Mouse (Mus musculus) cerebellum, adult 2 months (tissue): Measurements from ENCODE around the gene Erp29. TPM values are rescaled to one million over a fixed set of nuclear protein-coding genes. Genes with fewer than 3 reads are reported as not detected.
A peak's percentile ranks its signal among the peaks of the same experiment; 100 is the strongest.

Experiments
- DNase-seq, 2 experiments: peaks; one replicate each; pipeline ENCODE4 v3.0.0; 2021
- H3K27ac ChIP-seq: fragments of 200-500 bp; 2 replicates; pipeline ENCODE4 v1.5.1; 2012; ENCODE audit warnings: low read length, control low read depth, inconsistent platforms; ENCODE audit not compliant: insufficient read depth
- H3K27me3 ChIP-seq: fragments of 200-500 bp; 2 replicates; pipeline ENCODE4 v1.6.1; 2012; ENCODE audit warnings: inconsistent platforms, mild to moderate bottlenecking, low read length, moderate library complexity; ENCODE audit not compliant: control insufficient read depth, insufficient read depth
- H3K4me1 ChIP-seq: fragments of 200-500 bp; 2 replicates; pipeline ENCODE4 v1.6.1; 2011; ENCODE audit warnings: low read length; ENCODE audit not compliant: control insufficient read depth, insufficient read depth
- H3K4me3 ChIP-seq: fragments of 200-500 bp; replicated peaks from 2 replicates; pipeline ENCODE3; 2011; ENCODE audit warnings: mild to moderate bottlenecking, low read depth, low read length, control low read depth; ENCODE audit not compliant: insufficient read depth
- CTCF ChIP-seq: fragments of 200-500 bp; IDR thresholded peaks from 2 replicates; pipeline ENCODE4 v1.5.1; 2011; ENCODE audit warnings: low read depth, mild to moderate bottlenecking, control low read depth, low read length, moderate library complexity, borderline replicate concordance; ENCODE audit not compliant: insufficient read depth
- POLR2A ChIP-seq: fragments of 200-500 bp; IDR thresholded peaks from 2 replicates; pipeline ENCODE4 v1.6.1; 2011; ENCODE audit warnings: low read length, control low read depth, borderline replicate concordance; ENCODE audit not compliant: insufficient read depth
- WGBS: fragments of 180-500 bp; shearing (Covaris S2); methylation state at CpG from one replicate; pipeline ENCODE4 v1.1.7; 2018; 5-methylcytosine and 5-hydroxymethylcytosine counted together
- polyA plus RNA-seq: library from polyadenylated mRNA; depleted of rRNA; stranded (reverse); fragments of >200 nt; gene quantifications from 2 replicates; pipeline ENCODE4 v1.2.3, GENCODE M21; 2012

The Erp29 gene
- polyA plus RNA-seq, 1 experiment: 145 TPM

DNA sequence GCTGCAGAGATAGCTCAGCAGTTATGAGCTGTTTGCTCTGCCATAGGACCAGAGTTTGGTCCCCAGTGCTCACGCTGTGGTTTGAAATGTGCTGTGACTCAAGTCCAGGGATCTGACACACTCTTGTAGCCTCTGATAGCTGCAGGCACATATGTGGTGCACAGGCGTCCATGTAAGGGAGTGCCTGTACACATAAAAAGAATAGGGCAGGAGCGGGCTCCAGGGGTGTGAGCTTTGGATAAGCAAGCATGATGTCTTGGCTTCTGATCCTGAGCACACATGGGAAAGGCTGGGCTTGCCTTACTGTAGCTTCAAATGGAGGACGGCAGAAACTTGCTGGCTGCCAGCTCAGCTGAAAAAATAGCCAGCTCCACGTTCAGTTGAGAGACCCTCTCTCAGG, 56.7 kb downstream of the Erp29 start:
- no peaks in the 10 kb centered on the region; the same call in 1 of the 2 replicates for H3K4me1 ChIP-seq
- TF ChIP-seq POLR2A (no peak), CTCF (no peak)
- H3K4me3 ChIP-seq: no peak overlapping the region
- no peak for DNase-seq
- WGBS: 80% methylated on average over 5 of the region's 5 CpGs
- H3K27me3 ChIP-seq: no peaks in the 10 kb centered on the region
- H3K27ac ChIP-seq: no peak overlapping the region

DNA sequence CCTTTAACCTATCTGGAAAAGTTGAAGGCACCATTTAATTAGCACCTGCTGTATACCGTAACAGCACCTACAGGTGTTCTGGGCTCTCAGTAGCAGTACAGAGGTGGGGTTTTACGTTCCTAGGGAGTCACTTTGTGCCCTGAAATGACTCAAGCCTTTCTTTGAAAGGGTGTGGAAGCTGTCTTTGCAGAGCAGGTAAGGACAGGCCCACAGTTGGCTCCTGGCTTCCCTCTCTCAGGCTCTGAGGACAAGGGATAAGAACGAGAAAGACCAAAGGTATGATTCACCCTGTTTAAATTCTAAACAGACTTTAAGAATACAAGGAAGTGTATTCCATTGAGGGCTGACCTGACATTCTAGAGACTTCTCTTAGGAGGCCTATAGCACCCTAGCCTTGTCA, 58.9 kb downstream of the Erp29 start:
- Histone ChIP-seq H3K27ac (no peak overlapping the region), H3K4me3 (no peak overlapping the region), H3K4me1 (no peaks in the 10 kb centered on the region), H3K27me3 (no peaks in the 10 kb centered on the region)
- WGBS: 77% methylated on average over 3 of the region's 3 CpGs
- no peak for DNase-seq
- TF ChIP-seq POLR2A: no peak
- TF ChIP-seq CTCF: no peak

GRCm38 (mm10) chr5:121392667-121393380, 59.5 kb downstream of the Erp29 start:
- WGBS: 50% methylated on average over 16 of the region's 16 CpGs
- no peak overlapping the region for H3K4me3 ChIP-seq
- no peak overlapping the region for H3K27ac ChIP-seq
- TF ChIP-seq CTCF (peak; percentile 50; the same call in 1 of the 2 replicates), POLR2A (no peak)
- no peaks in the 10 kb centered on the region for H3K27me3 ChIP-seq
- H3K4me1 ChIP-seq: no peaks in the 10 kb centered on the region
- DNase-seq: peak; percentile 51 to 60

DNA sequence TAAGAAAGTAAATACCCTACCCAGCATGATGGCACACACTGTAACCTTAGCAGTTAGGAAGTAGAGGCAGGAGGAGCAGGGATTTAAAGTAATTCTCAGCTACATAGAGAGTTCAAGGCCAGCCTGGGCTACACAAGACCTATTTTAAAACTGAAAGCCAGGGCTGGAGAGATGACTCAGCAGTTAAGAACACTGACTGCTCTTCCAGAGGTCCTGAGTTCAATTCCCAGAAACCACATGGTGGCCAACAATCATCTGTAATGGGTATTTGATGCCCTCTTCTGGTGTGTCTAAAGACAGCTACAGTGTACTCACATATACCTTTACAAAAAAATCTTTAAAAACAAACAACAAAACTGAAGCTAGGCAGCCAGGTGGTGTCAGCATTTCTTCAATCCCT, 62.6 kb downstream of the Erp29 start:
- DNase-seq: no peak
- Histone ChIP-seq H3K27me3 (no peaks in the 10 kb centered on the region), H3K4me3 (no peak overlapping the region), H3K4me1 (no peaks in the 10 kb centered on the region), H3K27ac (no peak overlapping the region)
- no peak for TF ChIP-seq CTCF
- no peak for TF ChIP-seq POLR2A

DNA sequence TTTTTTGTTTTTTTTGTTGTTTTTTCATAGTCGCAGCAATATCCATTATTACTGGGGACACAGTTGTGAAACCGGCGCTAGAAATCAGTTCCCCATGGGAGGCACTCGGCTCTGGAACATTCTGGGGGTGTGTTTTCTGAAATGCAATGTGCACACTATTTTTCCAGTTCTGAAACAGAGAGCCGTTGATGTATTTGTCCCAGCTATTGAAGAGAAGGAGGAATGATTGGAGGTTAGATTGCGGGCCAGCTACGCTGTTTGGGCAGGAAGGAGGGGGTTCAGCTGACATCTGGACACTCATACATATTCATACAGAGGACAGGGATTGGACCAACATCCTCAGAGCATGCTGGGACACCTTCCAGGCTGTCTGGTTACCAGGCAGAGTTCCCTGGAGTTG, 63.2 kb downstream of the Erp29 start:
- Histone ChIP-seq H3K27ac (no peak overlapping the region), H3K27me3 (no peaks in the 10 kb centered on the region), H3K4me3 (no peak overlapping the region), H3K4me1 (no peaks in the 10 kb centered on the region; the same call in 1 of the 2 replicates)
- no peak for DNase-seq
- WGBS: 43% methylated on average over 7 of the region's 7 CpGs
- TF ChIP-seq CTCF (no peak), POLR2A (no peak)

DNA sequence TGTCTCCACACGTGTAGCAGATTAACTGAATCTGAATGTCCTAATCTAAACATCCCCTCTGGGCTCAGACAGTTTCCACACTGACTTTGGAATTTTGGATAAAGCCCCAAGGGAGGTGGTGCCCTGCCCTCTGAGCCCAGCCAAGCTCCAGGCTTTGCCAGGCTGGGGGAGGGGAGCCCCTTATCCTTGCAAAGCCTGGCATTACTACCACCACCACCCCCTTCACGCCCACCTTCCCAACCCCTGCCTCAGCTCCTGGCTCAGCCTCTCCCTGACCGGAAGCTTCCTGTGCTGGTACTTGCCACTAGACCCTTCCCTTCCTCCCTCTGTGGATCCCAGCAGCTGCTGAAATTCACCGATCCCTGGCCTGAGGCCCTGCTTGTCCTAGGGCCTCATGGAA, 65.2 kb downstream of the Erp29 start:
- 63% methylated on average over 4 of the region's 4 CpGs for WGBS
- no peaks in the 10 kb centered on the region for H3K27me3 ChIP-seq
- no peak for DNase-seq
- H3K4me1 ChIP-seq: peaks cover 16% of the 10 kb centered on the region; the same call in 1 of the 2 replicates
- H3K27ac ChIP-seq: no peak overlapping the region
- no peak overlapping the region for H3K4me3 ChIP-seq
- TF ChIP-seq POLR2A (no peak), CTCF (no peak)

DNA sequence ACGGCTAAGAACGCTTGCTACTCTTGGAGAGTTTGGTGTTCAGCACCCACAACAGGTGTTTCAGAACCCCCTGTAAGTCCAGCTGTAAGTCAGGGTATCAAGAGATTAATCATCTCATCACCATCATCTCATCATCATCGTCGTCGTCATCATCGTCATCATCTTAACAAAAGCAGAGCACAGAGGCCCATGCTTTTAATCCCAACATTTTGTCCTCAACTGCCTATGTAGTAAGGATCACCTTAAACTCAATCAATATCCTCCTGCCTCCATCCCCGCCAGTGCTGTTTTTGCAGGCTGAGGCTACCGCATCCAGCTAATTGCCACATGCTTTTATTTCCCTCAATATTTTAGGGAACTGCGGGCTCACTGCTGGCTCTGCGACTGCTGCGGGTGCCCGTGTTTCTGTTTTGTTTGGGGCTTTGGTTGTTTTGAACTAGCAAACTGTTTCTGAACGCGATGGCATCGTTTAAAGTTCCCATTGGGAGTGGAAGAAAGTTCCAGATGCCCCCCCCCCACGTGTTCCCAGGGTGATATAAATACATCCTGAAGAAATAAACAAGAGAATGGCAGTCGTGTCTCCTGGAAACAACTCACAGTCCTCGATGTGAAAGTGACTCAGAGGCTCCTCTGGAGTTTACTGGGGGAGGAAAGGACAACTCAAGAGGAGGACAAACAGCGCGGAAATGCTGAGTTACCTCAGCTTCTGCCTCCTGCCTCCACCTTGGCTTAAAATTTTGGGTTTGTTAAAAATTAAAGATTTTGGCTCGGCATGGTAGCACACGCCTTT, 66.0 kb downstream of the Erp29 start:
- peak overlapping the region; percentile 88 for H3K4me3 ChIP-seq
- DNase-seq: no peak
- H3K27ac ChIP-seq: no peak overlapping the region
- H3K27me3 ChIP-seq: no peaks in the 10 kb centered on the region
- WGBS: 35% methylated on average over 22 of the region's 22 CpGs
- TF ChIP-seq CTCF: no peak
- TF ChIP-seq POLR2A: no peak
- peaks cover 16% of the 10 kb centered on the region for H3K4me1 ChIP-seq

DNA sequence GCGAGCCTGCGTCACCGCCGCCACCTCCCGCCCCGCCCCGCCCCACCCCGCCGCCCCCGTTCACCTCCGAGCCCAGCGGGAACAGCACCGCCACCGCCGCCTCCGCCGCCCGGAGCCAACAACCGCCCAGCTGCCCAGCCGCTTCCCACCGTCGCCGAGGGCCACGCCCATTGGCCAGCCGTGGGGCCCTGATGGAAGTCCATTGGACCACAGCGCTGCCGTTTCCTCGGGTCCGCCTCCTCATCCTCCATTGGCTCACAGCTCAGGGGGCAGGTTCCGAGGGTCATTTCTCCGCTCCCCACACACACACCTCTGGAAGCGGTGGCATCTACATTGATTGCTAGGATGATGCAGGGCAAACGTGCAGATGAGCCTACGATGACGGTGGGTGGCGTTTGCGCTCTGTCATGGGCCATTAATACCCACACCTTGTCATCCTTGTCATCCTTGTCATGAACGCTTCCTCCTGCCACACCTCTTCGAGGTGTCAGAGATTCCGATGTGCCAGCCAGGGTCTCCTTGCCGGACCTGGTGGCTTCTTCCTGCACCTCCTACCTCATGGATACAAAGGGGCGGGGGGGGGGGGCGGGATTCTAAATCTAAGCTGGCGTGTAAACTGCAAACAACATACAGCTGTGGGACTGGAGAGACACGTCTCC, 66.7 kb downstream of the Erp29 start, which contains the start of gene Trafd1:
TSS of gene Trafd1 (minus strand) at position 172 of the 659 bp plus-strand sequence.
- TF ChIP-seq POLR2A (peak; percentile 61), CTCF (no peak)
- peak; percentile 95 to 97 for DNase-seq
- peaks cover 16% of the 10 kb centered on the region for H3K4me1 ChIP-seq
- H3K27ac ChIP-seq: peak within 1 kb of the TSS; percentile 90
- H3K27me3 ChIP-seq: no peaks in the 10 kb centered on the region
- peak within 1 kb of the TSS; percentile 94 for H3K4me3 ChIP-seq
- 1% methylated on average over 42 of the region's 45 CpGs for WGBS
